Mouse (Mus musculus): Measurements from ENCODE around the gene Colca2.

DNA sequence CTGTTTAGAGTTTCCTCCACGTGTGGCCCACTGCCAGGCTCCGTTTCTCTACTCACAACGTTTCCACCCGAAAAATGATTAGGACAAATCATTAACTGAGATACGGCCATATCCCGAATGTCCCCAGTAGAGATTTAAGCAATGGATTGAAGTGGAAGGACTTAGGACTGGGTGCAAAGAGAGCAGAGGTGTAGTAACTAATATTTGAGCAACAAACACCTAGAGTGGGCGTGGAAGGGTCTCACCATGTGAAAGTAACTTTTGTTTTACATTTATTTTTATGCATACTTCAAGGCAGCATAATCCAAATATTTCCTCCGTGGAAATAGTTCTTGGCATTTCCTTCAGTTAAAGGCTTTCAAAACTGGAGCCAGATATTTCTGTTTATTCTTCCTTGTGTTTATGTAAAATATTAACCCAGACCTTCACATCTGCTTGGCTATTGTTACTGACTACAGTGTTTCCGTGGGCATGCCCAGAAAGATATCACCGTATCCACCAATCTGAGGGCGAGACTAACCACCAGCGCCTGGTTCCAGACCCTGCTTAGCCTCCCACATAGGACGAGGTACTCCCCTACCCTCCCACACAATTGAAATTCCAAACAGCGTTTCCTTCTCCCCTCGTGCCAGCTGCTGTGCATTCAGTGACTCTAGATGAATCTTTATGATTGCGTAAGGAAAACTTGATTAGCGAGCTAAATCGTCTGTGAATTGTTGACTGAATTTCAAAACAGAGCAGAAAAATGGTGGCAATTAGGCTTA, 34.4 kb upstream of the Colca2 start:
- TF ChIP-seq HCFC1 (IDR thresholded peaks at IDR 0.05; ENCODE audit: borderline replicate concordance, insufficient read depth, low read length) (no peak), ZNF384 (IDR thresholded peaks at IDR 0.05; ENCODE audit: low read depth, low read length) (no peak), ZC3H11A (IDR thresholded peaks at IDR 0.05; ENCODE audit: borderline replicate concordance, low read depth, low read length) (no peak), MAFK (IDR thresholded peaks at IDR 0.05; ENCODE audit: insufficient read depth, low read depth, low read length) (no peak), CHD2 (IDR thresholded peaks at IDR 0.05; ENCODE audit: low read depth, low read length) (no peak)

Measured in ES-E14 (cell line).